Mouse (Mus musculus) hindbrain, embryonic 10.5 days (tissue): ENCODE measurements around the gene Scfd2. TPM values are rescaled to one million over a fixed set of nuclear protein-coding genes. Genes with fewer than 3 reads are reported as not detected.

Source experiments
- DNase-seq: peaks from one replicate; pipeline ENCODE4 v3.0.0-alpha.2; 2017; ENCODE audit warnings: low spot score
- H3K27ac ChIP-seq: fragments of 300-500 bp; sonication (generic); 2 replicates; pipeline ENCODE4 v1.5.1; 2016; ENCODE audit warnings: mild to moderate bottlenecking, moderate library complexity
- H3K27me3 ChIP-seq: fragments of 300-500 bp; sonication (generic); 2 replicates; pipeline ENCODE4 v1.6.1; 2016; ENCODE audit warnings: mild to moderate bottlenecking; ENCODE audit not compliant: poor library complexity, insufficient read depth, severe bottlenecking
- H3K36me3 ChIP-seq: fragments of 300-500 bp; sonication (generic); 2 replicates; pipeline ENCODE4 v1.6.1; 2016; ENCODE audit warnings: mild to moderate bottlenecking, moderate library complexity
- H3K4me1 ChIP-seq: fragments of 300-500 bp; sonication (generic); replicated peaks from 2 replicates; pipeline ENCODE4 v1.6.1; 2016; ENCODE audit warnings: mild to moderate bottlenecking
- H3K4me3 ChIP-seq: fragments of 300-500 bp; sonication (generic); 2 replicates; pipeline ENCODE4 v1.5.1; 2016; ENCODE audit warnings: mild to moderate bottlenecking, moderate library complexity
- H3K9me3 ChIP-seq: fragments of 300-500 bp; sonication (generic); 2 replicates; pipeline ENCODE4 v1.6.1; 2016; ENCODE audit warnings: mild to moderate bottlenecking, moderate library complexity
- WGBS: fragments of 180-500 bp; shearing (Covaris S2); methylation state at CpG from one replicate; pipeline ENCODE4 v1.1.7; 2016; 5-methylcytosine and 5-hydroxymethylcytosine counted together
- polyA plus RNA-seq: library from polyadenylated mRNA; unstranded; fragments of >200 nt; fragmentation: Nextera tagmentation; extraction: Ambion mirVana; gene quantifications from 2 replicates; pipeline ENCODE4 v1.2.1, GENCODE M21; 2016

Scfd2 gene
- polyA plus RNA-seq, 1 experiment from 2014 or later: 19.7 TPM

- Histone ChIP-seq H3K27ac (no peak overlapping the region), H3K4me1 (peaks cover 38% of the 10 kb centered on the region), H3K36me3 (no peaks in the 10 kb centered on the region), H3K4me3 (no peak overlapping the region), H3K9me3 (peaks cover 5% of the 10 kb centered on the region; the same call in 1 of the 2 replicates), H3K27me3 (no peaks in the 10 kb centered on the region)
- no peak for DNase-seq
- WGBS: 78% methylated on average over 3 of the region's 3 CpGs
Observed at GRCm38 (mm10) chr5:74207209-74207608, 324.4 kb downstream of the Scfd2 start.

- 88% methylated on average over 7 of the region's 7 CpGs for WGBS
- H3K4me3 ChIP-seq: no peak overlapping the region
- H3K27me3 ChIP-seq: no peaks in the 10 kb centered on the region
- peak overlapping the region; percentile 41; the same call in 1 of the 2 replicates for H3K27ac ChIP-seq
- H3K36me3 ChIP-seq: no peaks in the 10 kb centered on the region
- peaks cover 5% of the 10 kb centered on the region; the same call in 1 of the 2 replicates for H3K9me3 ChIP-seq
- no peak for DNase-seq
- peaks cover 44% of the 10 kb centered on the region for H3K4me1 ChIP-seq
Observed at GRCm38 (mm10) chr5:74206649-74207048, 324.9 kb downstream of the Scfd2 start.

GRCm38 (mm10) chr5:74206038-74206437 lies 325.5 kb downstream of the Scfd2 start:
- peak overlapping the region; percentile 70; the same call in 1 of the 2 replicates for H3K27ac ChIP-seq
- 89% methylated on average over 7 of the region's 7 CpGs for WGBS
- H3K4me3 ChIP-seq: no peak overlapping the region
- no peaks in the 10 kb centered on the region for H3K36me3 ChIP-seq
- H3K4me1 ChIP-seq: peaks cover 44% of the 10 kb centered on the region
- peaks cover 5% of the 10 kb centered on the region; the same call in 1 of the 2 replicates for H3K9me3 ChIP-seq
- H3K27me3 ChIP-seq: no peaks in the 10 kb centered on the region
- DNase-seq: no peak

GRCm38 (mm10) chr5:74205509-74205908 lies 326.1 kb downstream of the Scfd2 start:
- peak overlapping the region; percentile 70 for H3K27ac ChIP-seq

GRCm38 (mm10) chr5:74204465-74204864 lies 327.1 kb downstream of the Scfd2 start:
- DNase-seq: no peak
- Histone ChIP-seq H3K27me3 (no peaks in the 10 kb centered on the region), H3K9me3 (peaks cover 5% of the 10 kb centered on the region; the same call in 1 of the 2 replicates), H3K4me3 (no peak overlapping the region), H3K4me1 (peaks cover 52% of the 10 kb centered on the region), H3K36me3 (peaks cover 11% of the 10 kb centered on the region), H3K27ac (no peak overlapping the region)
- 71% methylated on average over 5 of the region's 5 CpGs for WGBS

More at GRCm38 (mm10) chr5:74205509-74205908, 326.1 kb downstream of the Scfd2 start:
- 32% methylated on average over 8 of the region's 8 CpGs for WGBS
- no peak overlapping the region for H3K4me3 ChIP-seq
- peaks cover 45% of the 10 kb centered on the region for H3K4me1 ChIP-seq
- H3K27me3 ChIP-seq: no peaks in the 10 kb centered on the region
- peaks cover under 1% of the 10 kb centered on the region; the same call in 1 of the 2 replicates for H3K36me3 ChIP-seq
- DNase-seq: no peak
- peaks cover 5% of the 10 kb centered on the region; the same call in 1 of the 2 replicates for H3K9me3 ChIP-seq

- Histone ChIP-seq H3K4me3 (no peak overlapping the region), H3K36me3 (peaks cover 31% of the 10 kb centered on the region), H3K4me1 (peaks cover 59% of the 10 kb centered on the region), H3K27ac (no peak overlapping the region; the same call in 1 of the 2 replicates), H3K27me3 (no peaks in the 10 kb centered on the region), H3K9me3 (peaks cover 5% of the 10 kb centered on the region; the same call in 1 of the 2 replicates)
- no peak for DNase-seq
- WGBS: 91% methylated on average over 4 of the region's 4 CpGs
Observed at GRCm38 (mm10) chr5:74202515-74202914, 329.0 kb downstream of the Scfd2 start.

- H3K4me1 ChIP-seq: peaks cover 67% of the 10 kb centered on the region
- no peaks in the 10 kb centered on the region for H3K27me3 ChIP-seq
- H3K4me3 ChIP-seq: no peak overlapping the region
- 52% methylated on average over 10 of the region's 10 CpGs for WGBS
- peak overlapping the region; percentile 62 for H3K27ac ChIP-seq
- peaks cover 36% of the 10 kb centered on the region for H3K36me3 ChIP-seq
- peaks cover 5% of the 10 kb centered on the region; the same call in 1 of the 2 replicates for H3K9me3 ChIP-seq
- DNase-seq: peak; percentile 26
Observed at GRCm38 (mm10) chr5:74201570-74202357, 329.8 kb downstream of the Scfd2 start.

- Histone ChIP-seq H3K27ac (no peak overlapping the region), H3K36me3 (peaks cover 36% of the 10 kb centered on the region), H3K4me3 (no peak overlapping the region), H3K27me3 (no peaks in the 10 kb centered on the region), H3K9me3 (peaks cover 5% of the 10 kb centered on the region; the same call in 1 of the 2 replicates), H3K4me1 (peaks cover 67% of the 10 kb centered on the region)
- DNase-seq: no peak
- 86% methylated on average over 8 of the region's 8 CpGs for WGBS
Observed at GRCm38 (mm10) chr5:74200481-74200880, 331.1 kb downstream of the Scfd2 start.

- peaks cover 5% of the 10 kb centered on the region; the same call in 1 of the 2 replicates for H3K9me3 ChIP-seq
- H3K36me3 ChIP-seq: peaks cover 36% of the 10 kb centered on the region
- no peak overlapping the region for H3K27ac ChIP-seq
- DNase-seq: no peak
- no peaks in the 10 kb centered on the region for H3K27me3 ChIP-seq
- H3K4me3 ChIP-seq: no peak overlapping the region
- 90% methylated on average over 13 of the region's 13 CpGs for WGBS
- H3K4me1 ChIP-seq: peaks cover 71% of the 10 kb centered on the region
Observed at GRCm38 (mm10) chr5:74199793-74200192, 331.8 kb downstream of the Scfd2 start.

- Histone ChIP-seq H3K27me3 (peaks cover 2% of the 10 kb centered on the region; the same call in 1 of the 2 replicates), H3K9me3 (peaks cover 3% of the 10 kb centered on the region; the same call in 1 of the 2 replicates), H3K27ac (0 out of 2 replicates have a peak overlapping the region, but pooled peaks have one; percentile 40), H3K36me3 (peaks cover 36% of the 10 kb centered on the region), H3K4me3 (0 out of 2 replicates have a peak overlapping the region, but pooled peaks have one; percentile 1), H3K4me1 (peaks cover 84% of the 10 kb centered on the region)
- WGBS: 84% methylated on average over 11 of the region's 11 CpGs
- DNase-seq: no peak
Observed at GRCm38 (mm10) chr5:74198446-74198845, 333.1 kb downstream of the Scfd2 start.

GRCm38 (mm10) chr5:74197541-74198330 lies 333.8 kb downstream of the Scfd2 start:
- Histone ChIP-seq H3K4me1 (peaks cover 86% of the 10 kb centered on the region), H3K9me3 (no peaks in the 10 kb centered on the region), H3K4me3 (peak overlapping the region; percentile 95; the same call in 1 of the 2 replicates), H3K27ac (peak overlapping the region; percentile 40; the same call in 1 of the 2 replicates), H3K27me3 (peaks cover 9% of the 10 kb centered on the region; the same call in 1 of the 2 replicates), H3K36me3 (peaks cover 36% of the 10 kb centered on the region)
- no peak for DNase-seq
- 91% methylated on average over 22 of the region's 22 CpGs for WGBS

- Histone ChIP-seq H3K4me1 (peaks cover 75% of the 10 kb centered on the region), H3K36me3 (peaks cover 36% of the 10 kb centered on the region), H3K9me3 (no peaks in the 10 kb centered on the region), H3K27ac (peak overlapping the region; percentile 95), H3K27me3 (peaks cover 22% of the 10 kb centered on the region), H3K4me3 (peak overlapping the region; percentile 95)
- peak; percentile 66 for DNase-seq
- under 1% methylated on average over 4 of the region's 4 CpGs for WGBS
Observed at GRCm38 (mm10) chr5:74196307-74196618, 335.3 kb downstream of the Scfd2 start.
